Mouse (Mus musculus) cerebellum, postnatal 36 days (tissue): ENCODE results near the gene Casp12.
"Not testable (repeated sequence)": the region's sequence is repeated elsewhere in the genome, so short reads cannot be mapped to it uniquely, and the experiment has no call there.

ENCODE experiments used
- DNase-seq, 2 experiments: peaks; one replicate each; pipeline ENCODE4 v3.0.0; 2021 to 2022; ENCODE audit warnings: mixed read lengths in 2 of 2

Casp12 gene

GRCm38 (mm10) chr9:5345291-5345898 lies at the start of gene Casp12:
TSS of gene Casp12 (plus strand) at chr9:5345430.
- no peak for DNase-seq

DNA sequence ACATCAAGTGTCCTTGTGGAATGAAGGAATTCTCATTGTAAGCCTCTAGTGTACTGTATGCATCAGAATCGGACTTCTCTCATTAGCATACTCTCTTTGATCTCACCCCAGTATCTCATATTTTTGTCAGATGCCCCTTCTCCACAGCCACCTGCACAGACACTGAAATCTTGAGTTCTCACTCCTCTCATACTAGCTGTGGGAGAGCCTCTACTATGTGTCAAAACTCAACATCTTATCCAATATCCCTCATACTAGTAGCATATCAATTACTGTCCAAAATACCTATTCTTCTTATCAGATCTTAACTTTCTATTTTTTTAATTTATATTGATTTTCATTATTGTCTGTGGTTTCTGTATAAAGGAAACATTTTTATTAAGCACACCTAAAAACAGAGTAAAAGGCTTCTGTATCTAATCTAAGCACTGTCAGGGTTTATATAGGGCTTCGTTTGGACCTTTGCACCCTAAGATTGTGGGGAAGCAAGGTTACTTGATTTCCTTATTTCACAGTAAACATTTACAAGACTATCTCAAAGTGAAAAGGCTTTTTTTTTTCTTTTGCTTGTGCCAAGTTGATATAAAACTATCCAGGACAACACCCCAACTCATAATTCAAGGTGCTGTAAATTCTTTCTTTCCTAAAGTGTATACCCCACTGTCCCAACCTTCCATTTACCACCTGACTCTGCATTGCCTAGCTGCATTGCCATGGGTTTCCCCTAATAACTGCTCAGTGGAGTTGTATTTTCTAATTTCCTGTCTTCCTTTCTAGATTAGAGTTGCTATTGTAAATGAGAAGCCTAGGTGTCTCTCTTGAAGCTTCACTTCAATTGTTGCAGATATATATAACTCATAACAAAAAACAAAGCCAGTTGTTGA lies 48.6 kb upstream of the Casp12 start:
- DNase-seq, result no peak

- no peak for DNase-seq
Measured at GRCm38 (mm10) chr9:5298329-5299131, 46.7 kb upstream of the Casp12 start, which contains the start of gene Casp1. TSS of gene Casp1 (plus strand) at chr9:5298517.

DNA sequence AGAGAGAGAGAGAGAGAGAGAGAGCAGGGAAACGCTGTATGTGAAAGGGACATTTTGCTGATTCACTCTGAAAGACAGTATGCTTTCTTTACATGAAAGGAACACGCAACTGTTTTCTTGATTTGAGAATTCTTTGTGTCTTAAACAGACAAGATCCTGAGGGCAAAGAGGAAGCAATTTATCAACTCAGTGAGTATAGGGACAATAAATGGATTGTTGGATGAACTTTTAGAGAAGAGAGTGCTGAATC lies 46.2 kb upstream of the Casp12 start:
- no peak for DNase-seq

DNA sequence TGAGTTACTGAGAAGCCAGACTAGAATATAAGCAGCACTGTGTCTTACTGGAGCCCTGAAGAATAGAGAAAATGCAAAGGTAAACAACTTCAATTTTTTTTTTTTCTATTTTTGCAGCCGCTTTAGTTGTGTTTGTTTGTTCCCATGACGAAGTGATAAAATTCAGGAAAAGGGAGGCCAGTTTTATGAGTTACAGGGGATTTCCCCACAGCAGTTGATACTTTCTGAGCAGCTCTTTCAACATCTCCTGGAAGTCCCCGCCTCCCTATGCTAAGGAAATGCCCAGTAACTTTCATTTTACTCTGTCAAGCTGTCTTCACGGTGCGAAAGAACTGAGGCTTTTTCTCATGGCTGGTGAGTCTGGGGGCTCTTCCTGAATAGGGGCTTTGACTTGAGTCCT lies 36.7 kb upstream of the Casp12 start, which contains the start of gene Casp4:
Gene Casp4 (plus strand): TSS at position 268 of the 400 bp plus-strand sequence.
- no peak for DNase-seq

DNA sequence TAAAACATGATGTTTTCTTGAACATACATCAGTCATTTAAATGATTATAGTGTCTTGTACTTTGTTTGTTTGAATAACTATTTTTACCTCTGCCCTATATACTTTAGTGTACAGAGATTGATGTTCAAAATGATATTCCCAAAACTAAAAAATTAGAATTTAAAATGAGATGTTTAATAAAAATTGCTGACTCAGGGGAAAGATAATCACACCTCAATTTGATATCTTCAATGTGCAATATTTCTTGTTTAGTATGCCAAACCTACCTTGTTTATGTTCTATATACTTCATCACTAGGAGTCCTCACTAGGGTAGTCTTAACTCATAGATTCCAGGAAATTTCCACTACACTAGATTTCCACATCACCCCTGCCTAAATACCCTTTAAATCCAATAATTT lies 35.1 kb upstream of the Casp12 start:
- no peak for DNase-seq

- DNase-seq, result no peak
Measured at GRCm38 (mm10) chr9:5311435-5311834, 33.8 kb upstream of the Casp12 start.

DNA sequence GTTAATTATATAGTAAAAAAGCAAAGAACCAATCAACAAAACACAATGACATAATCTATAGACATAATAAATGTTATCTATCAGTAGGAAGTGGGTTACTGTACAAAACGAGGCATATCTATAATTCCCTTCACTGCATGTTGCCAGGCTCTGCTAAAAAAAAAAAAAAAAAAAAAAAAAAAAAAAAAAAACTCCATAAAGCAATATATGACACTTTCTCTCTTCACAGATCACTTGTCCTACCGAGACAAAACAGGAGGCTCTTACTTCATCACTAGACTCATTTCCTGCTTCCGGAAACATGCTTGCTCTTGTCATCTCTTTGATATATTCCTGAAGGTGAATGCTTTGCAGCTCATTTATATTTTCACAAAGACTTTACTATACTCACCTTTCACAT lies 17.0 kb upstream of the Casp12 start:
- no peak for DNase-seq

GRCm38 (mm10) chr9:5332441-5332840 lies 12.8 kb upstream of the Casp12 start:
- no peak for DNase-seq

DNA sequence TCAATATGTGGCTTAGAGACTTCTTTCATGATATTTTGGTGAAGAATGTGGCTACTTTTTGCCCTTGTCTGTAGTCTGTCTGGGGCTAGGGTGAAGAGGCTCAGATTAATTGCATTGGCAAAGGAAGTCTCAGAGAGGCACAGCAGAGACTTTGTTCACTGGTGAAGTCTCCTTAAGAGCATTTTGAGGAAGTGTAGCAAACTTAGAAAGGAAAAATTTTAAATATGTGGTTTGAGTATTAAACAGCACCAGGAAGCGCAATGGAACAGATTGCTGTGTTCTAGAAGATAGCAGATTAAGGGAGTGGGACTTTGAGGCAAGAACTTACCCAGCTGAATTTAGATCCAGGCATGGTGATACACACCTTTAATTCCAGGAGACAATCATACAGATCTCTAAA lies 11.8 kb upstream of the Casp12 start:
- no peak for DNase-seq

DNA sequence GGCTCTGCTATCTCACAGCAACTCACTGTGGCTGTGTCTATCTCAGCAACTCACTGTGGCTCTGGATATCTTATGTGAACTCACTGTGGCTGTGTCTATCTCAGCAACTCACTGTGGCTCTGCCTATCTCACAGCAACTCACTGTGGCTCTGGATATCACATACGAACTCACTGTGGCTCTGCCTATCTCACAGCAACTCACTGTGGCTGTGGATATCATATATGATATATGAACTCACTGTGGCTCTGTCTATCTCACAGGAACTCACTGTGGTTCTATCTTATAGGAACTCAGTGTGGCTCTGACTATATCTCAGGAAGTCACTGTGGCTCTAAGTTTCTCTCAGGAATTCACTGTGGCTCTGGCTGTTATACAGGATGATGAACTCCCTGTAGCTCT lies 2.1 kb upstream of the Casp12 start:
- DNase-seq, result no peak

DNA sequence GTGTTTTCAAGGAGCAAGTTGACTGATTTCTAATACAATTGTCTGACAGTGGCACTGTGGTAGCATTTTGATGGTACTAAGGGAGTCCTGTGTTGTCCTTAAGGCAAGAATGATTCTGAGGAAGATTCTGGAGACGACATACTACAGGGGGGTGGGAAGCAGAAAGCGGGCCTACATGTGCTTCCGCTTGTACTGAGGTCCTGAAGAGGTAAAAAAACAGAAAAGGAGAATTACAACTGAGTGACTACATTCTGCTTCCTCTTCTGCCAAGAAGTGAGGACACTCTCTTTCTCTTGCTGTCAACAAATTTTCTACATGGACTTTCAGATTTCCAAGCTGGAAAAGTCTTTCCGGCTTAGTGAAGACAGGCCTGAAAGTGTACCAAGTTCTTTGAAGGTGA lies 1.1 kb upstream of the Casp12 start:
- DNase-seq, result no peak

GRCm38 (mm10) chr9:5347381-5347780 lies 2.2 kb downstream of the Casp12 start:
- no peak for DNase-seq

DNA sequence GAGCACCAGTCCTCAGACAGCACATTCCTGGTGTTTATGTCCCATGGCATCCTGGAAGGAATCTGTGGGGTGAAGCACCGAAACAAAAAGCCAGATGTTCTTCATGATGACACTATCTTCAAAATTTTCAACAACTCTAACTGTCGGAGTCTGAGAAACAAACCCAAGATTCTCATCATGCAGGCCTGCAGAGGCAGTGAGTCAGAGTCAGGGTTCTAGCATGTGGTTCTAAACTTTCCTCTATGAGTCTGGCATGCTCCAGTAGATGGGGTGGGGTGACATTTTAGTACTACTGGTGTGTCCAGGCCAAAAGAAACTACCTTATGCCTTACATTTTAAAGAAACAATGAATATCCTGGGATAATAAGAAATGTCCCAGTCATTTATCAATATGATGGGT lies 8.4 kb downstream of the Casp12 start:
- no peak for DNase-seq

GRCm38 (mm10) chr9:5356801-5357200 lies 11.6 kb downstream of the Casp12 start:
- DNase-seq, result no peak

GRCm38 (mm10) chr9:5393561-5393960 lies 48.3 kb downstream of the Casp12 start:
- DNase-seq, result no peak

DNA sequence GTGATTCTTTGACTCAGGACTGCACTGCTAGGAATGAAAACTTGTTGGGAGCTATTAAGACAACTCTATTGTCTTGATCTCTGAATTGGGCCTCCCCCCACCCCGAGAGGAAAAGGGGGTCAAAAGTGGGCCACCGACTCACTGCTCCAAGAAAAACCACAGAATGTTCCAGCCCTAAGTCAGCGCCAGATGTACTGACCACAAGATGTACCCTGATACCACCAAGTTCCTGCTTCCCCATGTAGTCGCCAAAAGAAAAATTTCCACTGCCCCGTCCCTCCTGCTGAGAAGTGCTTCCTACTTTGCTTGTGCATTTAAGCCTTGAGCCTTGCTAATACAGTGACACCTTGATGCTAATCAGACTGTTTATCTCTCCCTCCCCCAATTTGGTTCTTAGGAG lies 50.6 kb downstream of the Casp12 start:
- DNase-seq, result not testable (repeated sequence)

DNA sequence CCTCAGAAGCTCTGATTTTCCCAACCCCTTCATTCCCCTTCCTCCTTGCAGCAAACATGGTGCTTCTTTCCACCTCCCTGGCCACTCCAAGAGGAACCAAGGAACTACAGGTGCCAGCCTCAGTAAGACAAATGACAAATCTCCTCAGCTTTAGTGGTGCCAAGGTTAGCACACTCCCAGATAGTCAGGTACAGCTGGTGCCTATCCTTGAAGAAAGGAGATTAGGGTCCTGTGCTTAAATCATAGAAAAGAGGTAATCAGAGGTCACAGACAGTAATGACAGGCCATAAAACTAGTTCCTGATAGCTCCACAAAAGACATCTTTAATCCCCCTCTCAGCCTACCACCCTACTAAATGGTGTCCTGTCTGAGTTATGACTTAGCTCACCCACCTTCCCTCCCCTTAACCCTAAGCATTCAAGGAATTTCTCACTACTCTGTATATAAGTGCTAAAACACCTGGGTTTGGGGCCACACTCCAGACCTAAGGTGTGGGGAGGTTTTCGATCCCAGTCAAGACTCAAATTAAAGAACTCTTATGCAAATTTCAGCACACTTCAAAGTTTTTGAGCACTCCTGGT lies 65.8 kb downstream of the Casp12 start:
- no peak for DNase-seq

DNA sequence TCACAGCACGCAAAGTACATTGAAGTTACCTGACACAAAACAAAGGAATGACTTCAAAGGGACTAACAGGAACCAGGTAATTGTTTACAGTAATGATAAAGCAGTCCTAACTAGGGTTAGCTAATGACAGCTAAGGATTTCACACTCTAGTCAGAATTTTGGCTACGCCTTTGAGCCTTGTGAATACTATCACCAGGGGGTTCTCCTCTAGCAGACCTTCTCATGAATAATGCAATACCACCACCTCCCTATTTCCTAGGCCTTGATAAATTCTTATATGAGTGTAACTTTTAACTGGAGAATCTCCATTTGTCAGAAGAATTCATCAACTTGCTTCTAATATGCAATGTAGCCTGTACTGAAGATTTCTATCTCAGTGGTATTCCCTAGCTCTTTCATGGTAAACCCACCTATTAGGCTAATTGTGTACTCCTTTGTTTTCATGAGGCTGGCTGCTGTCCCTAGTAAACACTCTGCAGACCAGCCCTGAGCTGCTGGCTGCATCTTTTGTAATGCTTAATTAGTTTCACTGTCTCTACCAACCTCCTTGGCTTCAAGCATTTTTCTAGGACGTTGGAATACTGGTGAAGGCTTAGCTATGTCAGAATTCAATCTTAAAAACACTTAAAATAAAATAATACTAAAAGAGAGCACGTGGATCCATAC lies 67.3 kb downstream of the Casp12 start:
- DNase-seq, result no peak

- no peak for DNase-seq
Measured at GRCm38 (mm10) chr9:5417871-5418270, 72.6 kb downstream of the Casp12 start.
